Mouse (Mus musculus) CD4-positive, CD25-positive, alpha-beta regulatory T cell, adult 4 months (primary cell): Measurements from ENCODE around the gene Hist1h3g. TPM values are rescaled to one million over a fixed set of nuclear protein-coding genes. Genes with fewer than 3 reads are reported as not detected.
A peak's percentile ranks its signal among the peaks of the same experiment; 100 is the strongest.
"Not testable (repeated sequence)": the region's sequence is repeated elsewhere in the genome, so short reads cannot be mapped to it uniquely, and the experiment has no call there.

Experiments used
- ATAC-seq: one replicate; pipeline ENCODE4 v1.8.0; 2017
- polyA plus RNA-seq, 2 experiments: library from polyadenylated mRNA; unstranded; fragments of 100-300 nt; shearing (Covaris generic); gene quantifications; one replicate each; pipeline ENCODE4 v1.2.1; 2017

Gene Hist1h3g
- polyA plus RNA-seq, 2 experiments from 2014 or later = not detected

DNA sequence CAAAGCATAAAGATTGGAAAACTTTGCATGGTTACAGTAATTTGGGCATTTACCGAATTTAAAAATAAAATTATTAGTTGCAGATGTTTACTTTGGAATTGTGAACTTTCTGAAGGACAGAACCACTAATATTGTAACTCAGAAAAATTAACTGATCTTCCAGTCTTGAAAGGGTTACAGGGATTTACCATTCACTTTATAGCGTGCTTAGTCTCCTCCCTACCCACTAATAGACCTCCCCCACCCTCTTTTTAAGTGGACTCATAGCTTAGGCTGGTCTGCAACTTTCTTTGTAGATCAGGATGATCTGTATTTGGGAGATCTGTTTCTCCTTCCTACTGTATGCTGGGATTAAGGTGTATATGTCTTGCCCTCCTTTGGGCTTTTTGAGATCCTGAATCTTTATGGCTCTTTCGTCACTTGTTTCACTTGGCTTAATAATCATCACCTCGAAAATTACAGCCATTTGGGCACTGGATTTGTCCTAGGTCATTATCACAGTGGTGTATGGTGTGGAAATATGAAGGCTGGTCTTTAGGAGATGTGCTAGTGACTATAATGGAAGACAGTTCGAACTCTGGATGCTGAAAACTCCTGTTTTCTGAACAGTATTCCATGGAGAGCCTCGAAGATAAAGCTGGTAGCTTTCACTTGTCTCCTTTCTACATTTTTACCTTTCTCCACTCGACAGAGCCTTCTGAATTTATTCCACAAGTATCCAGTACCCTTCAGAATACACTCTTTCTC, 1.0 kb downstream of the Hist1h3g start:
- ATAC-seq = no peak

DNA sequence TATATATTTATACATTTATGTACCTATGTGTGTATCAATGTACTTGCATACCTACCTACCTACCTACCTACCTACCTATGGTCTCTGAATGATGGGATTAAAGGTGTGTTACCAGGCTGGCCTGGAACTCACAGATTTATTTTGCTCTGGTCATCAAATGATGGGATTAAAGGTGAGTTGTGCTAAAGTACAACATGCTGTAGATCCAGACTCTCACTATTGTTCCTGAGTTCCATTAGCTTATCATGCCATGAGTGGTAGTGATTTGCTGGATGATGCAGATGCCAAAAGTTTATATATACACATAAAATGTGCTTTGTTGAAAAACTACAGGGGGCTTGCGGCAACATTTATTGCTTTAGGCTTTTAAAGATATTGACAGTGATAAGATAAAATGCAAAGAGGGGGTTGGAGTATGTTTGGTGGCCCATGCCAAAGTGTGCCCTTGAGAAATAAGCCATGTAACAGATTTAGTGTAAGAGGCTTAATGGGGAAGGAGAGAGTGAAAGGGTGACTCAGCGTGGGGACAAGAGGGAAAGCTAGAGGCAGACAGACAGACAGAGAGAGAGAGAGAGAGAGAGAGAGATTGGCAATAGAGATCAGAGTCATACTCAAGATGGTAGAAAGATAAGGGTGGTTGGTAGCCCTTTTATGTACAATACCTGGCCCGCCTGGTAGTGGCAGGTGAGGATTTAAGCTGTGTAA, 1.9 kb downstream of the Hist1h3g start:
- ATAC-seq = no peak

DNA sequence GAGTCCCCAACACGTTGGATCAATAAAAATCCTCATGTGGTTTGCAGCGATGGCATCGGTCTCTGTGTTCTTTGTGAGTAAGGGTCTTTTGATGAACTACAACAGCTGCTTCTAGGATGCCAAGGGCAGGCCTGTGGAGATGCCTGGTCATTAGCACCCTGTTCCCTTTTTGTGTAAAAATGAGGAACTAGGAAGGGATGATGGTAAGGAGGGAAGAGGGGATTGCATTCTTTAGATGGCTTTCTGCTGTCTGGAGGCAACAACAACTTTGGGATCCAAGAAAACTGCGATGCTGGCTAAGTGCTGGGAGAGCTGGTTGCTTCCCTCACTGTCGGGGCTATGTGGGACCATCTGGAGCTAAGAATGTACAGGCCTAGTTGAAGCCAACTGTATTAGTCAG, 3.0 kb downstream of the Hist1h3g start:
- no peak for ATAC-seq

DNA sequence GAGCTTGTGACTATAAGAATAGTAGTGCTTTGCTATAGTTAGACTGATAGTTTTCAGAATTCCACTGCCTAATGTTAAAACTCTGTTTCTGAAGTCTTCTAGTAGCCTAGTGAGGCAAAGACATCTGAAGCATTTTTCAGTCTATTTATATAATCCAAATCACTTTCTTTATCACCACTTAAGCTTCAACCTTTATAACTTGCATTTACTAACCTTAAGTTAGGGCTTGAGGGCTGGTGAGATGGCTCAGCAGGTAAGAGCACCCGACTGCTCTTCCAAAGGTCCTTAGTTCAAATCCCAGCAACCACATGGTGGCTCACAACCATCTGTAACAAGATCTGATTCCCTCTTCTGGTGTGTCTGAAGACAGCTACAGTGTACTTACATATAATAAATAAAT, 4.6 kb downstream of the Hist1h3g start:
- ATAC-seq = not testable (repeated sequence)

DNA sequence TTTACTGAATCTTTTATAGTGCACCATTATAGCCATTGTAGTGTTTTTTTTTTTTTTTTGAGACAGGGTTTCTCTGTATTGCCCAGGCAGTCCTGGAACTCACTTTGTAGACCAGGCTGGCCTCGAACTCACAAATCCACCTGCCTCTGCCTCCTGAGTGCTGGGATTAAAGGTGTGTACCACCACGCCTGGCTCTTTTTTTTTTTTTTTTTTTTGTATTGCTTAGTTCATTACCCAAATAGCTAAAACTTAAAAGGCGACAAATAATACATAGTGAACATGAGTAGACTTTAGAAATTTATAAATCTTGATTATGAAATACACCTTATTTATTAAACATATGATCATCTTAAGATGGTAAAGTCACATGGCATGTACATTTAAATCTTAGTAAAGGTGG, 6.3 kb downstream of the Hist1h3g start:
- ATAC-seq = no peak

GRCm38 (mm10) chr13:23542225-23542980, 7.2 kb downstream of the Hist1h3g start:
- not testable (repeated sequence) for ATAC-seq

DNA sequence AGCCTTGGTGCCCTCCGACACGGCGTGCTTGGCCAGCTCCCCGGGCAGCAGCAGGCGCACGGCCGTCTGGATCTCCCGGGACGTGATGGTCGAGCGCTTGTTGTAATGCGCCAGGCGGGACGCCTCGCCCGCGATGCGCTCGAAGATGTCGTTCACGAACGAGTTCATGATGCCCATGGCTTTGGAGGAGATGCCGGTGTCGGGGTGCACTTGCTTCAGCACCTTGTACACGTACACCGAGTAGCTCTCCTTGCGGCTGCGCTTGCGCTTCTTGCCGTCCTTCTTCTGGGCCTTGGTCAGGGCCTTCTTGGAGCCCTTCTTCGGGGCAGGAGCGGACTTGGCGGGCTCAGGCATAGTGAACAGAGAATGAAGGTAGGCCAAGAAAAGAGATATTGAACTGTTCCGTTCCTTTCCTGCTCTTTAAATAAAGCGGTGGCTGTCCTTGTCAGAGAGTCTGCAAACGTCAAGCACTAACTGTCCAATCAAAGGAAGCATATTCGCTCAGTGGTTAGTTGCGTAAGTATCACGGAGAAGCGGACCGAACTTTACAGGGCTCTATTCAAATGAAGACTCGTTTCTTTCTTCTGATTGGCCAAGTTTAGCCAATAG, 7.9 kb downstream of the Hist1h3g start, which contains the start of gene Hist1h2bh:
Gene Hist1h2bh (minus strand): TSS at position 394 of the 609 bp plus-strand sequence.
- peak; percentile 89 for ATAC-seq

GRCm38 (mm10) chr13:23543965-23544786, 9.0 kb downstream of the Hist1h3g start, which contains the start of gene Hist1h3f:
Gene Hist1h3f, plus strand, starts transcription at chr13:23544052.
- peak; percentile 82 for ATAC-seq

DNA sequence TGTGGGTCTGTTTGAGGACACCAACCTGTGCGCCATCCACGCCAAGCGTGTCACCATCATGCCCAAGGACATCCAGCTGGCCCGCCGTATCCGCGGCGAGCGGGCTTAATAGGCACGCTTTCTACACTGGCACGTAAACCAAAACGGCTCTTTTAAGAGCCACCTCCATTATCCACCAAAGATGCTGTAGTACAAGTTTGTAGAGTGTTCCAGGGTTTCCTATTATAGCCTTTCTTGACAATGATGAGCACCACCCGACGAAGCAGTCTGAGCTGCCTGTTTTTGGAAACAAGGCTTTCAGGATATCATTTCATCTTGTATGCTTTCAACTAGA, 9.5 kb downstream of the Hist1h3g start:
- peak; percentile 2 for ATAC-seq

DNA sequence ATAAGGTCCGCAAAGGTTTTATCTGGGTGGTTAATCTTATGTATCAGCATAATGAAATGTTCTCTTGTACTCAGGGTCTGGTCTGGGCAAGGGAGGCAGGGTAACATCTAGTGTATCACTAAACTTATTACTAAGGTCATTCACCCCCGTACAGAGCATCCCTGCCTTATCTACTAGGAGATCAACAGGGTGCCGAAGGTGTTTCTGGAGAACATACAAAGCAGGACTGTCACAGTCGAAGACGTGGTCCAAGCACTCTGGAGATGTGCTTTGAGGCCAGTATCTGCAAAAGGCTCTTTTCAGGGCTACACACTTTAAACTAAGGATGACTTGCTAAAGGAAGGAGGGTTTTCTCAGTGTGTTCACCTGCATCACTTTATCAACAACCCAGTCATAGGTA, 11.5 kb downstream of the Hist1h3g start:
- no peak for ATAC-seq

DNA sequence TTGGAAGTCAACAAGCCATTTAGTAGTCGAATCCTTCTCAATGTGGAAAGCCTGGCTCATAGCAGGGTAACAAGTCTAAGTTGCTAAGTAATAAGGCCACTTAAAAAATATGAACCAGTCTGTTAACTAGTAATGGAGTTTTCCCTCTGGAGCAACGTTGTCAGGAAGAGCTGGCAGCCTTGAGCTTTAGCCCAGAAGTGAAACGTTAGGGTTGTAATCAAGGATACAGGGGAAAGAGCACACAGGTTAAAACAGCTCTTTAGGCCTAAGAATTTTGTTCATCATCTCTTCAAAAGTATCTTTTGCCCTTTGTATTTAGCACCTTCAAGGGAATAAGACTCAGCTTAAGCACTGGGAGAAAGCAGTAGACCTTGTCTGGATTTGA, 15.5 kb downstream of the Hist1h3g start:
- no peak for ATAC-seq

DNA sequence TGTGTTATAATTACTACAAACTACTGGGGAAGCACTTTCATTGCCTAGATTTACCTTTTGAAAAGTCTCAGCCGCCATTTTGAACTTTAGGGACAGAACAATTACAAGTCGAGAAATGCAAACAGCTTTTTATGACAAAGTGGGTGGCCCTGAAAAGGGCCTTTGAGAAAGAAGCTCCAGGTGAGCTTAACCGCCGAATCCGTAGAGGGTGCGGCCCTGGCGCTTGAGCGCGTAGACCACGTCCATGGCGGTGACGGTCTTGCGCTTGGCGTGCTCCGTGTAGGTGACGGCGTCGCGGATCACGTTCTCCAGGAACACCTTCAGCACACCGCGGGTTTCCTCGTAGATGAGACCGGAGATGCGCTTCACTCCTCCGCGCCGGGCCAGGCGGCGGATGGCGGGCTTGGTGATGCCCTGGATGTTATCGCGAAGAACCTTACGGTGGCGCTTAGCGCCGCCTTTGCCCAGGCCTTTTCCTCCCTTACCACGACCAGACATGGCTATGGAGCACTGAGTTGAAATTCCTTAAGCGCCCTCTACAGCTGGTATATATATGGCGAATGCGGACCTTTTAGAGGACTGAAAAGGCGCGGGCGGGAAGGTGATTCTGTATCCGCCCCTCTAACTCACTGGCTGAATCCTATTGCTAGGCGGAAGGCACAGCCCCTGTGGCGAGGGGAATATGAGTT, 16.1 kb downstream of the Hist1h3g start, which contains the start of gene Hist1h4f:
Gene Hist1h4f (minus strand): TSS at position 503 of the 689 bp plus-strand sequence.
- ATAC-seq = peak; percentile 73

DNA sequence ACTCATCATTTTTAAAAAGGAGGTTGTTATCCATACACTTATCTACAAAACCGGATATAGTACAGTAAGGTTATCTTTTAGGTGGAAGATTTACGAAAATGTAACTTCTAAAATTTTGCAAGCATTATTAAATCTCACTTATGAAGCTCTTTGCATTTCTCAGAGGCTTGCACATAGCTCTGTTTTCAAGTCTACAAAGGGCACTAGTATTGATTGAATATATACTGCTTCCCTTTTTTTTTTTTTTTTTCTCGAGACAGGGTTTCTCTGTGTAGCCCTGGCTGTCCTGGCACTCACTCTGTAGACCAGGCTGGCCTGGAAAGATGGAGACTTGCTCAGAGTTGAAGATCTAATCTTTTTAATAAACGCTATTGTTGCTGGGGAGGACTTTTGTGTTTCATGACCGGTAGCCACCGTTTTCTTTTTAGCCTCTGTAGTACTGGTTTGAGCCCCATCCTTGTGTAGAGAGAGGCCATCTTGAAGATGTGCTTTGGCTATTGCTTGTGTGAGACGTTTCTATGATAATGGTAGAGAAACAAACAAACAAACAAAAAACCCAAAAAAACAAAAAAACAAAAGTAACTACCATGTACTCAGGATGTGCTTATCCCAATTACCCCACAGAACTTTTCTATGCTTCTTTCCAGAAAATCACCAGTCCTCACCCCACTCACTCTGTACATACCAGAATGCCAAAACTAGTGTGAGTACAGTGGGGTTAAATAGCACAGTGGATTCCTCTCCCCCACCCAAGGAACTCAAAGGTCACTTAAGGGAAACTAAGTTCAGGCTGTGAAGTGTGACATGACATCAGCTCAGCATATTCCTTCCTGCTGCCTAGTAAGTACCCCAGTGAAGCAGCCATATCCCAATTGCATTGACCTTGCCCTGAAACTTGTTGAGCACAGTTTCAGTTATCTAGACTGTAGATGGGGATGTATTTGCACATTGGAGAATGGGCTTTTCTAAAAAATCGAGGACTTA, 17.0 kb downstream of the Hist1h3g start:
- no peak for ATAC-seq

DNA sequence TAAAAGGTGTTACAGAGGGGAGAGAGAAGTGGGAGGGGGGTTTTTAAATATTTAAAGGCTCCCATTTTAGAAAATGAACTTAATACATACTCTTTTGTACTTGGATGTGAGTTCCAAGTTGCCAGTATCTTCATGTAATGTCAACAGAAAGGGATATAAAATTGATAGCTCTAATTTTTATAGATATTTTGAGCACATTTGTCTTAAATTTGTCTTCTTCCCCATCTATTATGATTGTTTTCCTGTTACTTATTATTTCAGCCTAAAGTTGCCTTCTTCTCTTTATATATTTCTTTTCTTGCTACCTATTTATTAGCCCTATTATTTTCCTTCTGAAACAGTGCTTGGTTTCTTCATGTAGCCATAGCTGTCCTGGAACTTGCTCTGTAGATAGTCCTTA, 17.7 kb downstream of the Hist1h3g start, which contains the start of gene Hist1h1d:
Gene Hist1h1d (plus strand): TSS at position 301 of the 400 bp plus-strand sequence.
- no peak for ATAC-seq

- no peak for ATAC-seq
Observed at GRCm38 (mm10) chr13:23554393-23554792, 19.2 kb downstream of the Hist1h3g start.

GRCm38 (mm10) chr13:23554925-23555838, 20.0 kb downstream of the Hist1h3g start:
- peak; percentile 66 for ATAC-seq

- peak; percentile 71 for ATAC-seq
Observed at GRCm38 (mm10) chr13:23555839-23556416, 20.7 kb downstream of the Hist1h3g start.

- ATAC-seq = no peak
Observed at GRCm38 (mm10) chr13:23556906-23557305, 21.7 kb downstream of the Hist1h3g start.
